Mouse (Mus musculus) frontal cortex, postnatal 14 days (tissue): Measurements from ENCODE around the gene Gm13539.
"Not testable (repeated sequence)": the region's sequence is repeated elsewhere in the genome, so short reads cannot be mapped to it uniquely, and the experiment has no call there.

ENCODE experiments used
- DNase-seq, 2 experiments: peaks; one replicate each; pipeline ENCODE4 v3.0.0; 2022; ENCODE audit warnings: low spot score in 2 of 2

Gene Gm13539

GRCm38 (mm10) chr2:25781957-25782356 is at the start of gene Gm13539:
Gm13539 (plus strand) TSS chr2:25782257.
- no peak for DNase-seq

GRCm38 (mm10) chr2:25733199-25733930 is 48.7 kb upstream of the Gm13539 start:
- DNase-seq, result no peak

GRCm38 (mm10) chr2:25736709-25737108 is 45.3 kb upstream of the Gm13539 start, which contains the start of gene Obp2b:
Obp2b (plus strand) TSS chr2:25737009.
- DNase-seq, result not testable (repeated sequence)

- no peak for DNase-seq
These were observed 40.4 kb upstream of the Gm13539 start for GRCm38 (mm10) chr2:25741671-25742070.

GRCm38 (mm10) chr2:25754201-25754600 is 27.9 kb upstream of the Gm13539 start:
- DNase-seq, result no peak

- DNase-seq, result no peak
These were observed 23.9 kb upstream of the Gm13539 start for GRCm38 (mm10) chr2:25758064-25758625.

- DNase-seq, result no peak
These were observed 16.8 kb upstream of the Gm13539 start, which contains the start of gene Lcn3 for GRCm38 (mm10) chr2:25765269-25765668. Lcn3 (plus strand) TSS chr2:25765569.

- DNase-seq, result no peak
These were observed 14.3 kb upstream of the Gm13539 start for GRCm38 (mm10) chr2:25767764-25768163.

- no peak for DNase-seq
These were observed 8.6 kb upstream of the Gm13539 start for GRCm38 (mm10) chr2:25773507-25773906.

- DNase-seq, result no peak
These were observed 7.4 kb upstream of the Gm13539 start for GRCm38 (mm10) chr2:25774640-25775039.

GRCm38 (mm10) chr2:25775991-25776390 is 6.1 kb upstream of the Gm13539 start:
- no peak for DNase-seq

- DNase-seq, result no peak
These were observed 5.3 kb upstream of the Gm13539 start, which contains the start of gene Lcn11 for GRCm38 (mm10) chr2:25776717-25777116. Lcn11 (plus strand) TSS chr2:25777017.

- DNase-seq, result no peak
These were observed 3.0 kb upstream of the Gm13539 start for GRCm38 (mm10) chr2:25779076-25779475.

- DNase-seq, result no peak
These were observed 1.1 kb upstream of the Gm13539 start for GRCm38 (mm10) chr2:25780921-25781320.

- no peak for DNase-seq
These were observed 3.7 kb downstream of the Gm13539 start for GRCm38 (mm10) chr2:25785573-25786322.

- DNase-seq, result no peak
These were observed 7.0 kb downstream of the Gm13539 start for GRCm38 (mm10) chr2:25789092-25789491.

GRCm38 (mm10) chr2:25797635-25798034 is 15.6 kb downstream of the Gm13539 start:
- no peak for DNase-seq

GRCm38 (mm10) chr2:25798065-25798464 is 16.0 kb downstream of the Gm13539 start:
- DNase-seq, result no peak

GRCm38 (mm10) chr2:25811711-25812110 is 29.7 kb downstream of the Gm13539 start:
- DNase-seq, result no peak

GRCm38 (mm10) chr2:25813364-25813763 is 31.3 kb downstream of the Gm13539 start:
- no peak for DNase-seq

- DNase-seq, result not testable (repeated sequence)
These were observed 33.7 kb downstream of the Gm13539 start, which contains the start of gene Glt6d1 for GRCm38 (mm10) chr2:25815748-25816147. Glt6d1 (minus strand) TSS chr2:25815848.

- no peak for DNase-seq
These were observed 40.7 kb downstream of the Gm13539 start, which contains the start of gene Lcn9 for GRCm38 (mm10) chr2:25822806-25823205. Lcn9 (plus strand) TSS chr2:25823153.
